Mouse (Mus musculus) CH12.LX (cell line): ENCODE data around the gene Ctbs. TPM values are rescaled to one million over a fixed set of nuclear protein-coding genes. Genes with fewer than 3 reads are reported as not detected.

Experiments
- DNase-seq: peaks from one replicate; pipeline ENCODE4 v3.0.0-alpha.2; 2013; ENCODE audit errors: extremely low read depth
- H3K27ac ChIP-seq: 2 replicates; pipeline ENCODE4 v1.5.1; 2012; ENCODE audit warnings: low read depth, mild to moderate bottlenecking, control low read depth, moderate library complexity; ENCODE audit not compliant: insufficient read depth
- H3K27me3 ChIP-seq: replicated peaks from 2 replicates; pipeline ENCODE3; 2012; ENCODE audit warnings: inconsistent platforms
- H3K36me3 ChIP-seq, 2 experiments: replicated peaks in 1 of 2; 2 replicates each; pipeline versions ENCODE3 to v1.6.1; 2012; ENCODE audit warnings: inconsistent platforms in 1 of 2, low read length in 1 of 2, mild to moderate bottlenecking in 1 of 2, mixed read lengths in 1 of 2, moderate library complexity in 1 of 2; ENCODE audit not compliant: control insufficient read depth in 1 of 2, insufficient read depth in 1 of 2
- H3K4me1 ChIP-seq, 2 experiments: 2 replicates each; pipeline ENCODE4 v1.6.1; 2012; ENCODE audit warnings: inconsistent platforms in 1 of 2, moderate library complexity in 1 of 2; ENCODE audit not compliant: insufficient read depth in 2 of 2, control insufficient read depth in 1 of 2
- H3K4me2 ChIP-seq: 2 replicates; pipeline ENCODE4 v1.6.1; 2012; ENCODE audit warnings: low read depth, mild to moderate bottlenecking, control low read depth; ENCODE audit not compliant: poor library complexity, insufficient read depth, severe bottlenecking
- H3K4me3 ChIP-seq, 3 experiments: fragments of 150-350 bp in 1 of 3; sonication (generic) in 1 of 3; replicated peaks in 1 of 3; 2 replicates each; pipeline versions ENCODE3 to v1.5.1; 2011 to 2012; ENCODE audit warnings: low read depth in 2 of 3, low read length in 2 of 3, mild to moderate bottlenecking in 2 of 3, moderate library complexity in 2 of 3, control low read depth in 1 of 3, improper control_type of control experiment in 1 of 3, inconsistent platforms in 1 of 3, mixed read lengths in 1 of 3; ENCODE audit not compliant: poor library complexity in 1 of 3
- H3K79me2 ChIP-seq: replicated peaks from 2 replicates; pipeline ENCODE4 v1.6.1; 2012; ENCODE audit warnings: mild to moderate bottlenecking, moderate library complexity; ENCODE audit not compliant: control insufficient read depth, poor library complexity, insufficient read depth, severe bottlenecking; ENCODE audit errors: extremely low read depth
- H3K9ac ChIP-seq: 2 replicates; pipeline ENCODE4 v1.6.1; 2012; ENCODE audit warnings: low read depth, mild to moderate bottlenecking, control low read depth, moderate library complexity; ENCODE audit not compliant: insufficient read depth
- H3K9me3 ChIP-seq: replicated peaks from 2 replicates; pipeline ENCODE3; 2012; ENCODE audit warnings: low read length, inconsistent platforms, mixed read lengths
- BHLHE40 ChIP-seq: IDR thresholded peaks from 2 replicates; pipeline ENCODE4 v1.6.1; 2011; ENCODE audit warnings: mild to moderate bottlenecking, low read depth, low read length, improper control_type of control experiment
- CHD1 ChIP-seq: IDR thresholded peaks from 2 replicates; pipeline ENCODE4 v1.6.1; 2012; ENCODE audit warnings: low read depth, low read length, improper control_type of control experiment, inconsistent platforms
- CHD2 ChIP-seq: IDR thresholded peaks from 2 replicates; pipeline ENCODE4 v1.6.1; 2011; ENCODE audit warnings: low read length, improper control_type of control experiment
- CTCF ChIP-seq, 2 experiments: IDR thresholded peaks in 1 of 2; conservative IDR thresholded peaks in 1 of 2; 2 replicates each; pipeline ENCODE4 v1.5.1; 2011 to 2012; ENCODE audit warnings: low read depth in 2 of 2, low read length in 2 of 2, improper control_type of control experiment in 1 of 2, inconsistent platforms in 1 of 2, mild to moderate bottlenecking in 1 of 2, moderate library complexity in 1 of 2
- E2F4 ChIP-seq: IDR thresholded peaks from 2 replicates; pipeline ENCODE4 v1.6.1; 2011; ENCODE audit warnings: low read depth, low read length, improper control_type of control experiment; ENCODE audit not compliant: insufficient replicate concordance
- ELF1 ChIP-seq: IDR thresholded peaks from 2 replicates; pipeline ENCODE4 v1.6.1; 2014; ENCODE audit warnings: low read depth, mild to moderate bottlenecking, inconsistent platforms, low read length, improper control_type of control experiment
- EP300 ChIP-seq: IDR thresholded peaks from 2 replicates; pipeline ENCODE4 v1.6.1; 2011; ENCODE audit warnings: low read length, improper control_type of control experiment
- ETS1 ChIP-seq: conservative IDR thresholded peaks from 2 replicates; pipeline ENCODE4 v1.6.1; 2012; ENCODE audit warnings: low read depth, mild to moderate bottlenecking, inconsistent platforms, low read length, improper control_type of control experiment, moderate library complexity
- GABPA ChIP-seq: IDR thresholded peaks from 2 replicates; pipeline ENCODE4 v1.6.1; 2012; ENCODE audit warnings: low read depth, low read length, improper control_type of control experiment, inconsistent platforms; ENCODE audit not compliant: insufficient replicate concordance
- HCFC1 ChIP-seq: IDR thresholded peaks from 2 replicates; pipeline ENCODE4 v1.6.1; 2012; ENCODE audit warnings: low read depth, mild to moderate bottlenecking, inconsistent platforms, low read length, improper control_type of control experiment
- IRF4 ChIP-seq: IDR thresholded peaks from 2 replicates; pipeline ENCODE4 v1.6.1; 2014; ENCODE audit warnings: low read depth, mild to moderate bottlenecking, inconsistent platforms, low read length, improper control_type of control experiment
- JUN ChIP-seq: IDR thresholded peaks from 2 replicates; pipeline ENCODE4 v1.6.1; 2011; ENCODE audit warnings: low read depth, mild to moderate bottlenecking, low read length, improper control_type of control experiment, moderate library complexity; ENCODE audit not compliant: insufficient read depth
- JUND ChIP-seq: conservative IDR thresholded peaks from 2 replicates; pipeline ENCODE4 v1.6.1; 2011; ENCODE audit warnings: low read depth, low read length, improper control_type of control experiment
- KAT2A ChIP-seq: IDR thresholded peaks from 2 replicates; pipeline ENCODE4 v1.6.1; 2012; ENCODE audit warnings: low read length, improper control_type of control experiment, inconsistent platforms; ENCODE audit not compliant: insufficient replicate concordance
- MAFK ChIP-seq: IDR thresholded peaks from 2 replicates; pipeline ENCODE4 v1.6.1; 2011; ENCODE audit warnings: low read length, improper control_type of control experiment; ENCODE audit not compliant: insufficient replicate concordance
- MAX ChIP-seq: IDR thresholded peaks from 2 replicates; pipeline ENCODE4 v1.6.1; 2011; ENCODE audit warnings: low read length, improper control_type of control experiment
- MAZ ChIP-seq: IDR thresholded peaks from 2 replicates; pipeline ENCODE4 v1.6.1; 2012; ENCODE audit warnings: low read depth, mild to moderate bottlenecking, inconsistent platforms, low read length, improper control_type of control experiment, moderate library complexity
- MEF2A ChIP-seq: IDR thresholded peaks from 2 replicates; pipeline ENCODE4 v1.6.1; 2014; ENCODE audit warnings: low read depth, mild to moderate bottlenecking, inconsistent platforms, low read length, improper control_type of control experiment, borderline replicate concordance
- MXI1 ChIP-seq: IDR thresholded peaks from 2 replicates; pipeline ENCODE4 v1.6.1; 2011; ENCODE audit warnings: mild to moderate bottlenecking, low read depth, low read length, improper control_type of control experiment
- MYC ChIP-seq: IDR thresholded peaks from 2 replicates; pipeline ENCODE4 v1.6.1; 2011; ENCODE audit warnings: low read depth, mild to moderate bottlenecking, improper control_type of control experiment, low read length
- NELFE ChIP-seq: IDR thresholded peaks from 2 replicates; pipeline ENCODE4 v1.6.1; 2011; ENCODE audit warnings: low read depth, low read length, improper control_type of control experiment
- NRF1 ChIP-seq: IDR thresholded peaks from 2 replicates; pipeline ENCODE4 v1.6.1; 2014; ENCODE audit warnings: low read depth, mild to moderate bottlenecking, inconsistent platforms, low read length, improper control_type of control experiment, moderate library complexity
- PAX5 ChIP-seq: IDR thresholded peaks from 2 replicates; pipeline ENCODE4 v1.6.1; 2012; ENCODE audit warnings: low read length, inconsistent platforms, mixed read lengths
- POLR2A ChIP-seq: IDR thresholded peaks from 2 replicates; pipeline ENCODE4 v1.6.1; 2011; ENCODE audit warnings: low read depth, mild to moderate bottlenecking, improper control_type of control experiment, low read length
- POLR2AphosphoS2 ChIP-seq: IDR thresholded peaks from 2 replicates; pipeline ENCODE4 v1.6.1; 2011; ENCODE audit warnings: low read depth, low read length, improper control_type of control experiment
- RAD21 ChIP-seq: IDR thresholded peaks from 2 replicates; pipeline ENCODE4 v1.6.1; 2011; ENCODE audit warnings: low read depth, mild to moderate bottlenecking, low read length, improper control_type of control experiment, moderate library complexity
- RCOR1 ChIP-seq: conservative IDR thresholded peaks from 2 replicates; pipeline ENCODE4 v1.6.1; 2012; ENCODE audit warnings: low read depth, mild to moderate bottlenecking, inconsistent platforms, low read length, improper control_type of control experiment
- SIN3A ChIP-seq: IDR thresholded peaks from 2 replicates; pipeline ENCODE4 v1.6.1; 2012; ENCODE audit warnings: low read length, improper control_type of control experiment, inconsistent platforms
- SMC3 ChIP-seq: IDR thresholded peaks from 2 replicates; pipeline ENCODE4 v1.6.1; 2011; ENCODE audit warnings: low read depth, low read length, improper control_type of control experiment
- TBP ChIP-seq: conservative IDR thresholded peaks from 2 replicates; pipeline ENCODE4 v1.6.1; 2011; ENCODE audit warnings: low read depth, low read length, improper control_type of control experiment
- TCF12 ChIP-seq: IDR thresholded peaks from 2 replicates; pipeline ENCODE4 v1.6.1; 2014; ENCODE audit warnings: low read depth, mild to moderate bottlenecking, inconsistent platforms, low read length, improper control_type of control experiment
- UBTF ChIP-seq: IDR thresholded peaks from 2 replicates; pipeline ENCODE4 v1.6.1; 2012; ENCODE audit warnings: low read depth, mild to moderate bottlenecking, inconsistent platforms, low read length, improper control_type of control experiment, moderate library complexity
- USF1 ChIP-seq: IDR thresholded peaks from 2 replicates; pipeline ENCODE4 v1.6.1; 2014; ENCODE audit warnings: low read depth, mild to moderate bottlenecking, inconsistent platforms, low read length, improper control_type of control experiment
- USF2 ChIP-seq: conservative IDR thresholded peaks from 2 replicates; pipeline ENCODE4 v1.6.1; 2011; ENCODE audit warnings: low read depth, low read length, improper control_type of control experiment
- ZC3H11A ChIP-seq: IDR thresholded peaks from 2 replicates; pipeline ENCODE4 v1.6.1; 2012; ENCODE audit warnings: low read depth, mild to moderate bottlenecking, inconsistent platforms, low read length, improper control_type of control experiment
- ZKSCAN1 ChIP-seq: IDR thresholded peaks from 2 replicates; pipeline ENCODE4 v1.6.1; 2012; ENCODE audit warnings: low read depth, inconsistent platforms, low read length, improper control_type of control experiment, borderline replicate concordance
- ZMIZ1 ChIP-seq: IDR thresholded peaks from 2 replicates; pipeline ENCODE4 v1.6.1; 2012; ENCODE audit warnings: low read depth, mild to moderate bottlenecking, inconsistent platforms, low read length, improper control_type of control experiment
- ZNF384 ChIP-seq: IDR thresholded peaks from 2 replicates; pipeline ENCODE4 v1.6.1; 2012; ENCODE audit warnings: low read depth, low read length, improper control_type of control experiment, inconsistent platforms
- dilution Hi-C: fragments of 300-500 bp; cut with MboI; formaldehyde crosslinking; loops from 2 replicates; pipeline ENCODE4 v1.14.3; 2020; ENCODE audit warnings: low sequenced_read_pairs; ENCODE audit not compliant: extremely low pct_unique_long_range_greater_than_20kb, extremely low pct_ligation_motif_present
- in situ Hi-C: fragments of 300-500 bp; cut with MboI; formaldehyde crosslinking; loops from 3 replicates; pipeline ENCODE4 v1.14.3; 2019; ENCODE audit warnings: low sequenced_read_pairs, low pct_ligation_motif_present, low pct_unique_long_range_greater_than_20kb, mixed read lengths
- polyA plus RNA-seq: library from polyadenylated mRNA; unstranded; fragments of >175 nt; gene quantifications from 2 replicates; pipeline ENCODE4 v1.2.1, GENCODE M21; 2012; ENCODE audit warnings: low read depth; ENCODE audit not compliant: insufficient read length
- total RNA-seq, 2 experiments: library from RNA; depleted of rRNA; stranded (reverse); fragments of 300-350 nt in 1 of 2; fragments of >200 nt in 1 of 2; gene quantifications; 2 replicates each; pipeline ENCODE4 v1.2.3; 2012 to 2014

Gene Ctbs
- total and polyA plus RNA-seq, 3 experiments, result 21.4 to 48.8 (median 33.5) TPM

GRCm38 (mm10) chr3:146404311-146405201 lies 45.0 kb upstream of the Ctbs start, which contains the start of gene Ssx2ip:
Gene Ssx2ip (plus strand): TSS chr3:146404642.
- in situ Hi-C loops (no loop called here), dilution Hi-C loops (no loop called here)
- peaks cover 15% of the 10 kb centered on the region for H3K9me3 ChIP-seq
- peaks cover 15% of the 10 kb centered on the region for H3K27me3 ChIP-seq
- peak; percentile 95 for DNase-seq
- H3K4me3 ChIP-seq, result peak within 1 kb of the TSS; percentile 62 to 92 (median 72)
- H3K36me3 ChIP-seq, result peaks cover 0 to 18% of the 10 kb centered on the region in 2 experiments
- H3K27ac ChIP-seq, result no peak within 1 kb of the TSS
- no peaks in the 10 kb centered on the region; the same call in 1 of the 2 replicates for H3K79me2 ChIP-seq
- peak within 1 kb of the TSS; percentile 75 for H3K4me2 ChIP-seq
- peak within 1 kb of the TSS; percentile 59 for H3K9ac ChIP-seq
- H3K4me1 ChIP-seq, result peaks cover 7 to 35% of the 10 kb centered on the region in 2 experiments; a peak in 3 of 4 replicates
- TF ChIP-seq ELF1 (peak; percentile 67), JUND (no peak), ZC3H11A (no peak), RAD21 (no peak), JUN (no peak), PAX5 (no peak), RCOR1 (0 out of 2 replicates have a peak, but pooled peaks have one; percentile 37), ETS1 (peak; percentile 30; the same call in 1 of the 2 replicates), EP300 (no peak), CTCF (conservative IDR thresholded peaks at IDR 0.05 in 1 of 2, IDR thresholded peaks at IDR 0.05 in 1 of 2; ENCODE audit: low read depth in 2 of 2, low read length in 2 of 2) (no peak), SIN3A (peak; percentile 83), USF1 (no peak), SMC3 (no peak), MEF2A (peak; percentile 54), MXI1 (peak; percentile 97), CHD2 (peak; percentile 90), USF2 (no peak), MAZ (peak; percentile 82), UBTF (peak; percentile 63), E2F4 (no peak), MYC (no peak), ZMIZ1 (peak; percentile 88), IRF4 (peak; percentile 34; the same call in 1 of the 2 replicates), NRF1 (peak; percentile 80), HCFC1 (peak; percentile 73), MAFK (no peak), POLR2AphosphoS2 (0 out of 2 replicates have a peak, but pooled peaks have one; percentile 65), BHLHE40 (0 out of 2 replicates have a peak, but pooled peaks have one; percentile 31), TBP (no peak), TCF12 (peak; percentile 90), GABPA (no peak), ZKSCAN1 (no peak), CHD1 (no peak), MAX (0 out of 2 replicates have a peak, but pooled peaks have one; percentile 34), NELFE (peak; percentile 65; the same call in 1 of the 2 replicates), POLR2A (peak; percentile 77), KAT2A (no peak), ZNF384 (no peak)
